Mouse (Mus musculus) layer of hippocampus, postnatal 36 days (tissue): ENCODE data around the gene Cask. TPM values are rescaled to one million over a fixed set of nuclear protein-coding genes. Genes with fewer than 3 reads are reported as not detected.

ENCODE experiments used
- DNase-seq, 2 experiments: peaks; one replicate each; pipeline ENCODE4 v3.0.0; 2022
- total RNA-seq, 2 experiments: library from RNA; stranded (reverse); gene quantifications; 2 replicates each; pipeline ENCODE4 v1.2.3; 2021

The Cask gene
- total RNA-seq, 2 experiments from 2014 or later: 81.2 to 84.8 TPM

DNA sequence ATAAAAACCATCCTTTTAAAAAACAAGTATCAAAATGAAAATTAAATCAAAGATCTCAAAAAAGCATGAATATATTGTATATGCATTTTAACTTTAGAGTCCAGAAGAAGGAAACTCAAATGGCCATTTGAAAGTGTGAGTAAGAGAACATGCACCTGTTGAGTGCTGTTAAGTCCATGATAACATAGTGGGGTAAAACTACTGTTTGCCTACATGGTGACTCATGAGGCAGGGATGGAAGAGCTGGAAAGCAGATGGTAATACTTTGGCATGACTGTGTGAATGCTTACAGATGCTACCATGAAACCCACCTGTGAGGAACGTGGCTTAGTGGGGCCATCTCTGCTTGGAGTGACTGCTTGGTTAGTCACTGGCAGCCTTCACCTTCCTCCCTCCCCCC is 132.9 kb downstream of the Cask start:
- no peak for DNase-seq

DNA sequence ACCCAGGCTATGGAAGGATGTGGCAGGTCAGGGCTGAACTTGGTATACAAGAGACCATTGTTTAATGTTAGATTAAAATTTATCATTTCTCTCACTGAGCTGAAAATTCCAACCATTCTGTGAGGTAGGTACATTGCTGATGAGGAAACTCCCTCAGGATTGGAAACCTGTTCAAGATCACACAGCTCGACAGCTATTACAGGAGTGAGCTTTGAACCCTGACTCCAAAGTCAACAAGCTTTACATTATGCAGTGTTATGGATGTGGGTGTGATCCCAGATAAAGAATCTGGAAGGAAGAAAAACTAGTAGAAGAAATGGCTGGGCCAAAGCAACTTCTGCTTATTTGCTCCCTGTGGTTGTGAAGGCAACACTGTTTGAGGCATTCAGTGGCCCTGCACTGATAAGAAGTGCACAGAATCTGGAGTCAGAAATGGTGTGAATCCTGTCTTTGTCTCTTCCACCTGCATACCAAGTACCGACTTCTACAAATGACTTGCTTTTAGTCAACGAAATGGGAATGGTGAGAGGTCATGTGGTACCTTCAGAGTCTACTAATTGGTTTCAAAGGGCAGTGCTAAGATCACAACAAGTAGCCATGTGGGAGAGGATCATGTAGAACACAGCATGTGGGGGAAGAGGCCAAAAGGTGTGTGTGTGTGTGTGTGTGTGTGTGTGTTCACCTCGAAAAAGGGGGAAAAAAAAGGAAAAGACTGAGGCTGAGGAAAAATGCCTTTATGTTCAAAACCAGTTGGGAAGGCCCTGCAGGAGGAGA is 134.2 kb downstream of the Cask start:
- DNase-seq: no peak

DNA sequence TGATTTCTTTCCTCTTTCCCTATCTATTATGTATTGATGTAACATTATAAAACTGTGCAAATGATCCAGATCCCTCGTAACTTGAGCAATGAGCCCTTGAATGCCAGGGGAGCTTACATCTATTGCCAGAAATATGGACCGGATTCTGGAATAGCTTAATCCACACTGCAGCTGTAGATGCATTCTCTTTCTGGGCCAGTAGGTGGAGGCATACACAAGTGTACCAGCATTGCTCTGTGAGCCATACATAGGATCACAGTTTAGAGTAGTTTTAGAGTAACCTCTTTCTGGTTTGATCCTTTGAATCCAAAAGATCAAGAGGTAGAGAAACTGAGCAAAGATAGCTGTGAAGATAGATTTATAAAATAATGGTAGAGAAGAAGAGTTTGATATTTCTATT is 141.0 kb downstream of the Cask start:
- peak; percentile 10 to 48 for DNase-seq

DNA sequence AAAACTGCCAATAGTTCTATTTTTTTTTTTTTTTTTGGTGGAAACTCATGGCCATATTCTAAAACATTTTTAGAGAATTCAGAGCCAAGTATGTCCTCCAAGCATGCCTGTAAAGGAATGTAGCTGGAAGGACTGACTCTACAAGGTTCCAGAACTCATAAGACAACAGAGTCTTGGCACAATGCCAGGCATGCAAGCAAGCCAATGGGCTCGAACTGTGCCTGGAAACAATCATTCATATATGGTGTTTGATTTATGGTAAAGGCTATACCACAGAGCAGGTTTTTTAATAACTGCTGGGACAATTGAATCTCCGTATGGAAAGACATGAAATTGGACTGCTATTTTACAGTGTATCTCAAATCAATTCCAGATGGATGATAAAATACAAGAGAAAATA is 146.1 kb downstream of the Cask start:
- no peak for DNase-seq

DNA sequence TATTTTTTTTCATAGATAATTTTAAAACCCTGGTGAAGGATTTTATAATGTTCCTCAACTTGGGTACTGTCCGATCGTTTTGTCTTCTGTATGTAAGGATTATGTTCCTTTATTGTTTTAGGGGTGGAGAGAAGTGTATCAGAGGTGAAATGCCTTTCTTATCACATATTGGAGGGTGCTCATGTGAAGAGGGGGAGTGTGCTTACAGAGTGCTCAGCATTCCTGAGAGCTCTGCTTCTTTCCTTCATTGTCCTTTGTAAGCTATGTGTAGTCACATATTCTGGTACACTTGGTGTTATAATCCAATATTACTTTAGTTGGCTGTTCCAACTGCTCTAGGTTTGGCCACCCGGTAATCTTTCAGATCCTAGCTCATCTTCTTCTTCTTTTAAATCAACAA is 150.5 kb downstream of the Cask start:
- DNase-seq: no peak

DNA sequence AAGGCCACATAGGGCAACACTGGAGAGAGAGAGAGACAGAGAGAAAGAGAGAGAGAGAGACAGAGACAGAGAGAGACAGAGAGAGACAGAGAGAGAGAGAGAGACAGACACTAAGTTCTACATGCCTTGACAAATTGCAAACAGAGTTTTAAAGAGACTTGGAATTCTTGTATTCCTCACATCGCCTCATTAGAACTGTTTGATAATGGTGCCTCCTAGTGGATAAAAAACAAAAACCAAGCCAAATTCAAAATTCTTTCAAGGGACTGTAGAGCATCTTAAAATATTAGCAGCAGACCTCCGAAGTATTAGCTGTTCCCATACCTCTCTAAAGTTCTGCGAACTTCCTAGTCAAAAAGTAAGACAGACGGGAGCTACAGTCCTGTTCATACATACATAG is 159.3 kb downstream of the Cask start:
- no peak for DNase-seq

DNA sequence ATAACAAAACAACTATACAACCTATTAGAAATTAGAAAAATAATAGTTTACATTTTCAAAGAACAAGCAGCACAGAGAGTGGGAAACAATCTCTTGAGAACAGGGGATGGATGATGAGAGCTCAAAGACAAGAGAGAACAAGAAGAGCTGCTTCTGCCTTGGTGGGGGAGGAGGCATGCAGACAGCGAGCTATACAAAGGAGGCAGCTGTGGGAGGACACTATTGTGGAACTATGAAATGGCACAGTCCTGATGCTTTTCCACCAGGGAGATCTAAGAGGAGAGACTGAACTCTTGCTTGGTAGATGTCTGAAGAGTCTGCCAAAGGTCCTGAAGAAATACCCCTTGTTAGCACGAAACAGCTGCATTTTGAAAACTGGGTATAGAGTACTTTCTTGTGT is 162.8 kb downstream of the Cask start:
- peak in 1 of 2 experiments; percentile 6 for DNase-seq

DNA sequence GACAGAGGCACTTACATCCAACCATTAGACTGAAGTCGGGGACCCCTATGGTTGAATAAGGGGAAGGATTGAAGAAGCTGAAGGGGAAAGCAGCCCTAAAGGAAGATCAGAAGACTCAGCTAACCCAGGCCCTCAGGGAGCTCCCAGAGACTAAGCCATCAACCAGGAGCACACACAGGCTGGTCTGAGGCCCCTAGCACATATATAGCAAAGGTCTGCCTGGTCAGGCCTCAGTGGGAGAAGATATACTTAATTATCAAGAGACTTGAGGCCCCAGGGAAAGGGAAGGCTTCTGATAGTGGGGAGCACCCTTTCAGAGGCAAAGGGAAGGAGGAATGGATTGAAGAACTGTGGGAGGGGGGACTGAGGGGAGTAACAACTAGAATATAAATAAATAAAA is 164.6 kb downstream of the Cask start:
- no peak for DNase-seq

DNA sequence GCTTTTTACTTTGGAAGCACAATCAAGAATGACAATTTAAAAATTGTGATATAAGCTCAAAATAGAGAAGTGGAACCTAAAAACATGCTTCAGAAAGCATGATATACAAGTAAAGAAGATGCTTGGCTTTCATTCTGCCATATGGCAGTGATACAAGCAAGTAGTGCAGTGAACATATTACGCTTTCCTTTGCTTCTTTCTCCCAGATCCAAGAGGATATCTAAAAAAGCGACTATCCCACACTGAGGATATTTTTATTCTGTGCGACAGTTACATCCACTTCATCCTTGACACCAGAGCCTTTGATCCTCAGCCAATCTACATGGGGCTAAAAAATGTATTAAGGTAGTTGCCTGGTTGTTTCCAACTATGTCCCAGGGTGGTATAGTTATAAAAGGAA is 169.4 kb downstream of the Cask start:
- DNase-seq: no peak

DNA sequence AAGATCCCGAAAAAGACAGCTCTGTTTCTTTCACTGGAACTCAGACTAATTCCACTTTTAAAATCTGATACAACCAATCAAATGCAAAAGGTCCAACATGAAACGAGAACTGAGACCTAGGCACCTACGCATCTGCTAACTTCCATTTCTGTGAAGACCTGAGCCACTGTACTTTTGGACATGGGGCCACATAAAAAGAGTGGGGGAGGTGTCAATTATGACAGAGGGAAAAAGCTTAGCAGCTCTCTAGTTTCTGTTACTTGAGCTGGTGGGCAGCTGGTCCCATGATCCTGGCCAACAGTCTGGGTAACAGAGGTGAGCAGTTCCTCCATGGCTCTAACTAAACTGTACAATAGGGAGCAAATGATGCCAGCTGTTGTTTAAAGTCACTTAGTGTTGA is 178.2 kb downstream of the Cask start:
- DNase-seq: no peak

DNA sequence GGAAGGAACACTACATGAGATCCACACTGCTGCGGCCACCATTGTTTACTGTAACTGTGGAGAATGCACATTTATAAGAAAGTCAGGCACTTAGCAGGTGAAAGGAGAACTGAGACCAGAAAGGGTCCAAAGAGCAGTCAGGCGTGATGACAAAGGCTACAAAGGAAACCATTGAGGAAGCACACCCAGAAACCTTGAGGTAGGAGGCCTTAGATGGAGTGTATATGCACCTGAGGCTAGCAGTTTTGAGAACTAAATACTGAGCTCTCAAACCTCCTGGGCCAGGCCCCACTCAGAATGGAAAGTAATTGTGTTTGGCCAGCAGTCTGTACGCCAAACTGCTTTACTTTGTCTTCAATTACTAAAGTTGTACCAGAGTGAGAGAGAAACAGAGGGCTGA is 180.8 kb downstream of the Cask start:
- DNase-seq: no peak

DNA sequence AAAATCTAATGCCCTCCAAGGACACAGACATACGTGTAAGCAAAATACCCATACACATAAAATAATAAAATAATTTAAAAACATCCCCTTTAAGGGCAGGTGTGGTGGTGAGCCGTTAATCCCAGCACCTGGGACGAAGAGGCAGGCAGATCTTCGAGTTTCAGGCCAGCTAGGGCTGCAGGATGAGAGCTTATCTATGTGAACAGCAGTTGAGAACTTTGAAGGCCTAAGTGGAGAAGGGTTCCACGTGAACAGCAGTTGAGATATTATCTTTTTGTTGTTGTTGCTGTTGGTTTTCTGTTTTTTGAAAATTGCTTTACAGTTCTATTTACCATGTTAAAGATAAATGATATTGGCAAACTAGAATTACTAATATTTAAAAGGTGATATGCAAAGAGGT is 182.3 kb downstream of the Cask start:
- no peak for DNase-seq

DNA sequence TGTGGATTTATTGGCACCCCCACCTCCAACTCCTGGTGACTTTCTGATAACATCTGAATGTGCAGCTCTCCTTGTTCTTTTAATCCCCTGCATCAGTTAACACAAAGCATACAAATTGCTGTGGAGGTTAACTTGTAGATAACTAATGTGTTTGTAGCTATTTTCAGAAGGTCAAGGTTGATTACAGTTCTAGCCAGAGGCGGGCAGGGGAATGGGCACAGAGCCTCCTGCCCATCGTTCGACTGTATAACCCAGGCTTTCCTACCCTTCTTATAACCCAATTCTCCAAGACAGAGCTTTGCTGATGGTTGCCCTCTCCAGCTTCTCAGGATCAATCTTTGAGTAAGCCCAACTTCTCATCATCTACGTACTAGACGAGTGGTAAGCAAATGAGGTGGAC is 190.1 kb downstream of the Cask start, which contains the start of gene Gpr82:
Gpr82 (plus strand) TSS at position 301 of the 400 bp plus-strand sequence.
- DNase-seq: no peak

DNA sequence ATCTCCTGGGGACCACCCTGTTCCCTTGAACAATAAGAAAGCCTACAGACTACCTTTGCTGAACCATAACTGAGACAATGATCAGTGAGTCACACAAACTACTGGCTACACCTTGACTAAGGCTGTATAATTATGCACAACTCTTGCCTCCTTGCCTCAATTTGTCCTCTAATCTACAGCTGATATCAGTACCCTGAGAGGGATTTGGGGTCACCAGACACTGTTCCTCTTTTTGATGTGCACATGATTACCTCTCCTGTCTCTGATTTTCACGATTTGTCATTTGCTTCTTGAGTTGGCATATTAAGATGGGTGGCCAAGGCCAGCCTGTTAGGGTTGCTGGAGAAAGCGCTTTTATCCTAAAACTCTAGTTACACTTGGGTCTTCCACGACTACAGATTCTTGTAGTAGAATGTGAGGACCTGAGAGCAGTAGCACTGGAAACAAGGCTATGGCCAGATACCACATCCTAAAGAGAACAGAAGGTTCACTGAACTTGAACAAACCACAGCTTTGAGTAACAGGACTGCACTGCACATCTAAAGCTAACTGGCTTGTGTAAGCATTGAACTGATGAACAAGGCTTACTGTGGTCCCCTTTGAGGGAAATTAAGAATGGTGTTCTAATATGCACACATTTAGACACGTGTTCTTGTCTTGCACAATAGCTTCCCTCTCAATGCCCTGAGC is 191.8 kb downstream of the Cask start:
- no peak for DNase-seq

DNA sequence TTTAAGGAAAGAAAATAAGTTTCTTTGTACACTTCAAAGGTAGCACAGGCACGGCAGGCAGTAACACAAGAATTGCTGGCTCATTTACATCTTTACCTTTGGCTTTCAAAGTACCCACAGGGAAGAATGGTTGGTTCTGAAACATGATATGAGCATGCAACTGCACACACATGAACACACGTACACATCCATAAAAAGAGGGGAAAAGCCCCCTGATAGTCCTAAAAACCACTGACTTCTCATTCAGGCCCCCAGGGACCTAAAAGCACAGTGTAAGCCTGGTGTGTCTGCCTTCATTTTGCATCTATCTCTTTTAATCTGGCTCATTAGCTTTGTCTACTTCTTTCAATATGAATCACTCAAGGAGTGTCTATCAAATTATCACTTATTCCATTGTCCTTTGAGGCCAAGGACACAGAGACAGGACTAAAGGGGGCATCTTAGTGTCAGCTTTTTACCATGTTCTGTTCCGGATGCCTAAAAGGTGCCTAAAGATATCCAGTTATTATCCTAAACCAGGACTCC is 192.5 kb downstream of the Cask start:
- DNase-seq: no peak

DNA sequence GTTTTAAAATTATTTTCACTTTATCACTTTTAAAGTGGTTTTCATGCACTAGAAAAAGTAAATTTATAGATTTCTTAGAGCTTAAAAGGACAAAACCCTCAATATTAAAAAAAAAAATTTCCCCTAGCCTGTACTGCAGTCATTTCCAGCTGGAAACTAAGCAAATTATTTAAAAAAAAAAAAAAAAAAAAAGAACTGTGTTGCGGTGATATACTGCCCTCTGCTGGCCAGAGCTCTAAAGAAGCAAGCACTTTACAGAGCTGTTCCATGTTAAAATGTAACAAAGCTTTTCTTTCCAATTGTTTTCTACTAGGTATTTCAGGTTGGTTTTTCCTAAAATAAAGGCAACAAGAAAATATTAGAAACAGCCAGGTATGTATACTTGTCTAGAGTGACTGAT is 194.4 kb downstream of the Cask start:
- DNase-seq: no peak

DNA sequence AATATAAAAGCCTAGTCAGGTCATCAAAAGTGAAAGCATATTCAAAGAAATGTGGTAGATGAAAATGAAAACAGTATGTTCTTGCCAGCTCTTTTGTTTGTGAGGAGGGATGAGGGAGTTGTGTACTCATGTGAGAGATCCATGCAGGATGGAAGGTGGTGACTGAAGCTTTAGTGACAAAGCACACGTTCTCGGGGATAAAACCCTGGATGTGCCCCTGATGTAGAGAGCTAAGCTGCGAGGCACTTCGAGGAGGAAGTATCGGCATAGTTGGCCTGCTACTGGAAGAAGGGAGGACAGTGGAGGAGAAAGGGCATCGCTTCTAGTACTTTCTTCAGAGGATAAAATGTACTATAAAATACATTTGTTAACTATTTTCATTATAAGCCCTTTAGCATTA is 195.3 kb downstream of the Cask start:
- no peak for DNase-seq

DNA sequence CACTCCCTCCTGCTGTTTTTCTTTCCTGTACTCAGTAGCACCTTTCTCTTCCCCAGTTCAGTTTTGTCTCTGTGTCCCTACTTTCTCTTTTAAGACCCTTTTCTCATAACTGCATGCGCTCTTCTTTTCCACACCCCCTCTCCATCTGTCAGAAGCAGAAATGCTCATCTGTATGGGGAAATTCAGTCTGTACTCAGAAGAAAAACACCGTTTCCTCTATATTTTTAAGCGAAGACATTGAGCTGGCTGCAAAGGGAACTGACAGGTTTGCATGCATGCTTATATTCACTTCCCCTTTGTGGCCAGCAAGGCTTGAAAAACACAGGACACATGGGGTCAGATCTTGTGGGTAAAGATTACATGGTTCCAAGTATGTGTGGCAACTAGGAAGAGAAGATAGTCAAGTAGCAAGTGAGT is 196.2 kb downstream of the Cask start:
- DNase-seq: no peak

DNA sequence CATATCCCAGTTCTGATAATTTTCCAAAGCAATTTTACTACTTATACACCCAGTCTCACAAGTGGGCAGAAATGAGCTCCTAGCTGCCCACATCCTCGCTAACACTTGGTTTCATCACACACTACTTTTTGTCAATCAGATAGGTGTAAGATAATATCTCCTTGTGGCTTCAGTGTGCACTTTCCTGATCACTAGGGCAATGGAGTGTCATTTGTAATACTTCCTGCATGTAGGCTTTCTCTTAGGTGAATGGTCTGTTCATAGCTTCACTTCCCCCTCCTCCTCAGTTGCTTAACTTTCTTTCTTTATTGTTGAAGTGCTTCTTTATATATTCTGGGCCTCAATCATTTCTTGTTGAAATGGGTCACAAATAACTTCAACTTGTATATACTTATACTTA is 198.9 kb downstream of the Cask start:
- DNase-seq: no peak

DNA sequence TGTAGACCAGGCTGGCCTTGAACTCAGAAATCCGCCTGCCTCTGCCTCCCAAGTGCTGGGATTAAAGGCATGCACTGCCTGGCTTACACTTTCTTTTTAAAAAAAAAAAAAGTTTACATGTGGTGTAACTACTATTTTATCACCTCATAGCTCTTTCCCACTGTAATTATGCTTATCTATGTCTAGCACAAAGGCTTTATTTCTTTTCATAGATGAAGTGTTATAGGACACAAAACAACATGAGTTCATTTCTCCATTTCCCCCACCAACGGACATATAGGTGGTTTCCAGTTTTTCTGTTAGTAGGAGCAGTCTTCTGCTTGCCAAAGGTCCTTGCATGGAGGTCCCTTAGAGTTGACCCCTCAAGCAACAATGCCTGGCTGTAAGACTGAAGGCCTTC is 199.3 kb downstream of the Cask start:
- DNase-seq: no peak

DNA sequence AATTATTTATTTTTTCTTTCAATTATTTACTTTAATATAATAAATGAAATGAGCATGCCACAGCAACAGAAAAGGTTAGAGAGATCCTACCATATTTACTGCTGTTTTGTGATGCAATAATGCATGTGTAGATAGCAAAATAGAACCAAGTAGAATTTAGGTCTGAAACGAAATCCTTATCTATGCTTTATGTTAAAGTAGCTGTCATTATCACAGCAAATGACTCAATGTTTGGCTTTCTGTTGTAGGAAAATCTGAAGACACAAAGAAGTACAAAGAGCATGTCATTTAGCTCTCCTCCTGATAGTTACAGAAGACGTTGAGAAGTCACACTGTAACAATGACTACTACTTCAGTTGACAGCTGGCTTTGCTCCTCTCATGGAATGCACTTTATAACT is 212.3 kb downstream of the Cask start:
- DNase-seq: no peak

DNA sequence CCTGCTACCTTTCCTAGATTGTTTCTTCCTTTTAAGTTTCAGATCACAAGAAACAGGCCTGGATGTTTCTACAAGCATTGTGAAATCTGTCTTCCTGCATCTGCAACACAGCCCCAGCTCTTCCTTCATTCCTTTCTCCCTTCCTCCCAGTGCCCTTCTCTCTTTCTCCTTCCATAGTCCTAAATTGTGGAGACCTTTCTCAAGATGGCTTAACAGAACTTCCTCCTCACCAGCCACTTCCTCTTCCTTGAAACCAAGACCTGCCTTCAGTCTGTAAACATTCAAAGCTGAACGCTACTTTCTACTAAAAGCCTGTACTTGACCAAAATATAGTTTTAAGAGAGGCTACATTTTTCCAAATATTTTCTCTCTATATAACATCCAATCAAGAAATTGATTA is 214.8 kb downstream of the Cask start:
- no peak for DNase-seq

DNA sequence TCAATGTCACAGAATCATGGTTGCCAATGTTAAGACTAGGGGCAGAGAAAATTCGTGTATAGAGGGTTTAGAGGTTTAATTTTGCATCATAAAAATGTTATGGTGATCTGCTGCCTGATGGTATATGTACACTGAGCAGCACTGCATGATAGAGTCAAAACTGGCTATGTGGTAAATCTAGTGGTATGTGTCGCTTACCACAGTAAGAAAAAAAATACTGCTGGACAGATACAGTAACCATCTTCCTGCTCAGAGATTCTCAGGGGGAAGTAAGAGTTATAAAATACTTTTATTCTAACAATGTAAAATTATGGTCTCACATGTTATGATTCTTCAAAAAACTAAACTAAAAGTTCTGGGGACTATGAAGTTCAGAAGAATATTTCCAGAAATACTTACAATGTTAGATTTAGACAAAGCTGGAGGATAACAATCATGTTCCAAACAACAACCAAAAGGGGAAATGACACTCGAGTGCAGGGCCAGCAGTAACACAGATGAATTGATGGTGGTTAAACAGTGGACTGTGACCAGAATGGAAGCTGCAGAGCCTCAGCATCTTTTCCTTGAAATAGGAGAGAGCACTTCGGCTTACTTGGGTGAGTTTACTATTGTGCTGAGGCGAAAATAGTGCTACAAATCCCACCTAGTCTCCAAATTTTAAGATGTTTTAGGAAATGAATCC is 219.4 kb downstream of the Cask start, which contains the start of gene Gpr34:
Gpr34 (plus strand) TSS at position 491 of the 685 bp plus-strand sequence.
- DNase-seq: no peak
